Mouse (Mus musculus): ENCODE measurements around the gene Tbx15. TPM values are rescaled to one million over a fixed set of nuclear protein-coding genes. Genes with fewer than 3 reads are reported as not detected.
"Not testable (repeated sequence)": the region's sequence is repeated elsewhere in the genome, so short reads cannot be mapped to it uniquely, and the experiment has no call there.

Tbx15 gene
- total RNA-seq, 1 experiment from 2014 or later, result not detected

- ATAC-seq (ENCODE audit: extremely low read depth, insufficient number of reproducible peaks, low FRiP score, poor library complexity, severe bottlenecking), result no peak
Measured at GRCm38 (mm10) chr3:99261371-99261791, 21.2 kb downstream of the Tbx15 start.

- ATAC-seq (ENCODE audit: extremely low read depth, insufficient number of reproducible peaks, low FRiP score, poor library complexity, severe bottlenecking), result no peak
Measured at GRCm38 (mm10) chr3:99261986-99262385, 21.8 kb downstream of the Tbx15 start.

GRCm38 (mm10) chr3:99263471-99263903 is 23.3 kb downstream of the Tbx15 start:
- ATAC-seq (ENCODE audit: extremely low read depth, insufficient number of reproducible peaks, low FRiP score, poor library complexity, severe bottlenecking), result no peak

GRCm38 (mm10) chr3:99264695-99265094 is 24.5 kb downstream of the Tbx15 start:
- ATAC-seq (ENCODE audit: extremely low read depth, insufficient number of reproducible peaks, low FRiP score, poor library complexity, severe bottlenecking), result no peak

- no peak for ATAC-seq (ENCODE audit: extremely low read depth, insufficient number of reproducible peaks, low FRiP score, poor library complexity, severe bottlenecking)
Measured at GRCm38 (mm10) chr3:99266752-99267303, 26.6 kb downstream of the Tbx15 start.

GRCm38 (mm10) chr3:99277973-99278580 is 37.9 kb downstream of the Tbx15 start:
- no peak for ATAC-seq (ENCODE audit: extremely low read depth, insufficient number of reproducible peaks, low FRiP score, poor library complexity, severe bottlenecking)

GRCm38 (mm10) chr3:99279718-99280117 is 39.5 kb downstream of the Tbx15 start:
- no peak for ATAC-seq (ENCODE audit: extremely low read depth, insufficient number of reproducible peaks, low FRiP score, poor library complexity, severe bottlenecking)

- ATAC-seq (ENCODE audit: extremely low read depth, insufficient number of reproducible peaks, low FRiP score, poor library complexity, severe bottlenecking), result no peak
Measured at GRCm38 (mm10) chr3:99281453-99281852, 41.3 kb downstream of the Tbx15 start.

- no peak for ATAC-seq (ENCODE audit: extremely low read depth, insufficient number of reproducible peaks, low FRiP score, poor library complexity, severe bottlenecking)
Measured at GRCm38 (mm10) chr3:99288302-99288701, 48.1 kb downstream of the Tbx15 start.

- no peak for ATAC-seq (ENCODE audit: extremely low read depth, insufficient number of reproducible peaks, low FRiP score, poor library complexity, severe bottlenecking)
Measured at GRCm38 (mm10) chr3:99290064-99290702, 50.0 kb downstream of the Tbx15 start.

- ATAC-seq (ENCODE audit: extremely low read depth, insufficient number of reproducible peaks, low FRiP score, poor library complexity, severe bottlenecking), result no peak
Measured at GRCm38 (mm10) chr3:99290878-99291277, 50.7 kb downstream of the Tbx15 start.

GRCm38 (mm10) chr3:99291386-99291785 is 51.2 kb downstream of the Tbx15 start:
- no peak for ATAC-seq (ENCODE audit: extremely low read depth, insufficient number of reproducible peaks, low FRiP score, poor library complexity, severe bottlenecking)

- ATAC-seq (ENCODE audit: extremely low read depth, insufficient number of reproducible peaks, low FRiP score, poor library complexity, severe bottlenecking), result no peak
Measured at GRCm38 (mm10) chr3:99292531-99292931, 52.4 kb downstream of the Tbx15 start.

- ATAC-seq (ENCODE audit: extremely low read depth, insufficient number of reproducible peaks, low FRiP score, poor library complexity, severe bottlenecking), result not testable (repeated sequence)
Measured at GRCm38 (mm10) chr3:99294209-99294608, 54.0 kb downstream of the Tbx15 start.

- no peak for ATAC-seq (ENCODE audit: extremely low read depth, insufficient number of reproducible peaks, low FRiP score, poor library complexity, severe bottlenecking)
Measured at GRCm38 (mm10) chr3:99295301-99295700, 55.1 kb downstream of the Tbx15 start.

- no peak for ATAC-seq (ENCODE audit: extremely low read depth, insufficient number of reproducible peaks, low FRiP score, poor library complexity, severe bottlenecking)
Measured at GRCm38 (mm10) chr3:99296186-99296585, 56.0 kb downstream of the Tbx15 start.

GRCm38 (mm10) chr3:99300846-99301245 is 60.7 kb downstream of the Tbx15 start:
- ATAC-seq (ENCODE audit: extremely low read depth, insufficient number of reproducible peaks, low FRiP score, poor library complexity, severe bottlenecking), result no peak

- ATAC-seq (ENCODE audit: extremely low read depth, insufficient number of reproducible peaks, low FRiP score, poor library complexity, severe bottlenecking), result no peak
Measured at GRCm38 (mm10) chr3:99310877-99311276, 70.7 kb downstream of the Tbx15 start.

- no peak for ATAC-seq (ENCODE audit: extremely low read depth, insufficient number of reproducible peaks, low FRiP score, poor library complexity, severe bottlenecking)
Measured at GRCm38 (mm10) chr3:99311943-99312635, 71.9 kb downstream of the Tbx15 start.

- no peak for ATAC-seq (ENCODE audit: extremely low read depth, insufficient number of reproducible peaks, low FRiP score, poor library complexity, severe bottlenecking)
Measured at GRCm38 (mm10) chr3:99322345-99322744, 82.2 kb downstream of the Tbx15 start.

Data from neutrophil, adult 5-6 weeks (primary cell).